Mouse (Mus musculus): ENCODE data around the gene Mxd3. TPM values are rescaled to one million over a fixed set of nuclear protein-coding genes. Genes with fewer than 3 reads are reported as not detected.

Mxd3 gene
- 0.87 and 33.8 TPM in 2 replicates for total RNA-seq (2014; fragmentation: Nextera tagmentation)
- 8.3 and 10.8 TPM in 2 replicates for total RNA-seq (2017)
- 3.8 and 4.7 TPM in 2 replicates for polyA plus RNA-seq (2012)

GRCm38 (mm10) chr13:55329683-55330566, at the start of gene Mxd3:
Gene Mxd3, minus strand, starts transcription at chr13:55329823.
- DNase-seq (ENCODE audit: low spot score) (peak; percentile 90), ATAC-seq (ENCODE audit: extremely low read depth, insufficient number of reproducible peaks, low FRiP score, poor library complexity, severe bottlenecking) (peak; percentile 65)
- Histone ChIP-seq H3K4me3 (ENCODE audit: low read depth, low read length) (peak within 1 kb of the TSS; percentile 78), H3K36me3 (replicated peaks) (peaks cover 31% of the 10 kb centered on the region), H3K9me3 (replicated peaks) (no peaks in the 10 kb centered on the region), H3K4me1 (ENCODE audit: insufficient read depth, low read depth, low read length) (peaks cover 47% of the 10 kb centered on the region), H3K27me3 (ENCODE audit: insufficient read depth, low read length) (peaks cover 13% of the 10 kb centered on the region)
- no peak for TF ChIP-seq POLR2AphosphoS5 (IDR thresholded peaks at IDR 0.05; ENCODE audit: insufficient replicate concordance, low read depth, low read length)
- no peak for TF ChIP-seq TAL1 (conservative IDR thresholded peaks at IDR 0.05; ENCODE audit: low read depth, low read length)
- no peak for TF ChIP-seq GATA2 (IDR thresholded peaks at IDR 0.05; ENCODE audit: borderline replicate concordance, low read depth, low read length)
- no peak for TF ChIP-seq CTCF (IDR thresholded peaks at IDR 0.05; ENCODE audit: low read depth, low read length)
- no peak for TF ChIP-seq GATA1 (IDR thresholded peaks at IDR 0.05; ENCODE audit: borderline replicate concordance, low read length)

DNA sequence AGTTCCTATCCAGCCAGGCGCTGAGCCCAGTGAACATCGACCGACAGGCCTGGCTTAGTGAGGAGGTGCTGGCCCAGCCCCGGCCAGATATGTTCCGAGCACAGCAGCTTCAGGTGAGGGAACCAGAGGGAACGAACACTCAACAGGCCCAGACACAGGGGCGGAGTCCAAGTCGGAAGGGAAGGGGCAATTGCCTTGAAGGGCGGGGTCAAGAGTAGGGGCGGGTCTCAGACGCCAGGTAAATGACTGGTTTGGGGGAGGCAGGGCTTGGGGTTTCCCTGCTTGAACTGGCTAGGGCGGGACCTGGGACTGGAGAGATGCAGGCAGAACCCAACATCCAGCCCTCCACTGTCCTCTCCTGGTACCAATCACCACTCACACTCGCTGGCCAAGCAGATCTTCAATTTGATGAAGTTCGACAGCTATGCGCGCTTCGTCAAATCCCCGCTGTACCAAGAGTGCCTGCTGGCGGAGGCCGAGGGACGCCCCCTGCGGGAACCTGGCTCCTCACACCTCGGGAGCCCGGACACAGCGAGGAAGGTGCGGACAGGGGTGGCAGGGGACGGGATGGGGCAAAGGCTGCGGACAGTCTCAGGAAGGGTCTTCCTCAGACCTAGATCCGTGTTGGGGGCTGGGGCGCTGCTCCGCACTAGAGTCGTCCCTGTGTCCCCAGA, 49.4 kb upstream of the Mxd3 start:
- no peaks in the 10 kb centered on the region; the same call in 1 of the 2 replicates for H3K4me1 ChIP-seq (ENCODE audit: insufficient read depth, low read depth, low read length)
- peaks cover 55% of the 10 kb centered on the region for H3K27me3 ChIP-seq (ENCODE audit: insufficient read depth, low read length)
- no peaks in the 10 kb centered on the region for H3K9me3 ChIP-seq (replicated peaks)
- TF ChIP-seq POLR2AphosphoS5 (IDR thresholded peaks at IDR 0.05; ENCODE audit: insufficient replicate concordance, low read depth, low read length) (no peak), CTCF (IDR thresholded peaks at IDR 0.05; ENCODE audit: low read depth, low read length) (no peak), TAL1 (conservative IDR thresholded peaks at IDR 0.05; ENCODE audit: low read depth, low read length) (no peak), GATA2 (IDR thresholded peaks at IDR 0.05; ENCODE audit: borderline replicate concordance, low read depth, low read length) (no peak), GATA1 (IDR thresholded peaks at IDR 0.05; ENCODE audit: borderline replicate concordance, low read length) (no peak)
- ATAC-seq (ENCODE audit: extremely low read depth, insufficient number of reproducible peaks, low FRiP score, poor library complexity, severe bottlenecking): no peak
- peaks cover 66% of the 10 kb centered on the region for H3K36me3 ChIP-seq (replicated peaks)
- H3K4me3 ChIP-seq (ENCODE audit: low read depth, low read length): no peak overlapping the region
- DNase-seq (ENCODE audit: low spot score): no peak

- DNase-seq (ENCODE audit: low spot score): no peak
- H3K4me1 ChIP-seq (ENCODE audit: insufficient read depth, low read depth, low read length): peaks cover 19% of the 10 kb centered on the region
- no peak for TF ChIP-seq TAL1 (conservative IDR thresholded peaks at IDR 0.05; ENCODE audit: low read depth, low read length)
- no peak for ATAC-seq (ENCODE audit: extremely low read depth, insufficient number of reproducible peaks, low FRiP score, poor library complexity, severe bottlenecking)
- H3K27me3 ChIP-seq (ENCODE audit: insufficient read depth, low read length): peaks cover 63% of the 10 kb centered on the region
- no peak overlapping the region for H3K4me3 ChIP-seq (ENCODE audit: low read depth, low read length)
- H3K36me3 ChIP-seq (replicated peaks): peaks cover 43% of the 10 kb centered on the region
- no peaks in the 10 kb centered on the region for H3K9me3 ChIP-seq (replicated peaks)
These were observed 46.3 kb upstream of the Mxd3 start for GRCm38 (mm10) chr13:55375877-55376276.

- Histone ChIP-seq H3K9me3 (replicated peaks) (no peaks in the 10 kb centered on the region), H3K4me1 (ENCODE audit: insufficient read depth, low read depth, low read length) (peaks cover 34% of the 10 kb centered on the region), H3K27me3 (ENCODE audit: insufficient read depth, low read length) (peaks cover 64% of the 10 kb centered on the region), H3K36me3 (replicated peaks) (peaks cover 30% of the 10 kb centered on the region), H3K4me3 (ENCODE audit: low read depth, low read length) (no peak overlapping the region)
- TF ChIP-seq POLR2AphosphoS5 (IDR thresholded peaks at IDR 0.05; ENCODE audit: insufficient replicate concordance, low read depth, low read length) (no peak), TAL1 (conservative IDR thresholded peaks at IDR 0.05; ENCODE audit: low read depth, low read length) (no peak), CTCF (IDR thresholded peaks at IDR 0.05; ENCODE audit: low read depth, low read length) (no peak), GATA1 (IDR thresholded peaks at IDR 0.05; ENCODE audit: borderline replicate concordance, low read length) (no peak), GATA2 (IDR thresholded peaks at IDR 0.05; ENCODE audit: borderline replicate concordance, low read depth, low read length) (no peak)
- no peak for ATAC-seq (ENCODE audit: extremely low read depth, insufficient number of reproducible peaks, low FRiP score, poor library complexity, severe bottlenecking)
- DNase-seq (ENCODE audit: low spot score): no peak
These were observed 44.7 kb upstream of the Mxd3 start for GRCm38 (mm10) chr13:55374206-55374924.

GRCm38 (mm10) chr13:55371740-55372139, 42.1 kb upstream of the Mxd3 start:
- ATAC-seq (ENCODE audit: extremely low read depth, insufficient number of reproducible peaks, low FRiP score, poor library complexity, severe bottlenecking) (no peak), DNase-seq (ENCODE audit: low spot score) (no peak)
- H3K4me1 ChIP-seq (ENCODE audit: insufficient read depth, low read depth, low read length): peaks cover 49% of the 10 kb centered on the region
- peaks cover 46% of the 10 kb centered on the region for H3K27me3 ChIP-seq (ENCODE audit: insufficient read depth, low read length)
- TF ChIP-seq POLR2AphosphoS5 (IDR thresholded peaks at IDR 0.05; ENCODE audit: insufficient replicate concordance, low read depth, low read length): no peak
- no peak for TF ChIP-seq GATA2 (IDR thresholded peaks at IDR 0.05; ENCODE audit: borderline replicate concordance, low read depth, low read length)
- no peak for TF ChIP-seq GATA1 (IDR thresholded peaks at IDR 0.05; ENCODE audit: borderline replicate concordance, low read length)
- peaks cover 14% of the 10 kb centered on the region for H3K36me3 ChIP-seq (replicated peaks)
- no peak overlapping the region for H3K4me3 ChIP-seq (ENCODE audit: low read depth, low read length)
- H3K9me3 ChIP-seq (replicated peaks): no peaks in the 10 kb centered on the region

Measured in G1E (cell line).